Mouse (Mus musculus): ENCODE results near the gene Hcn3. TPM values are rescaled to one million over a fixed set of nuclear protein-coding genes. Genes with fewer than 3 reads are reported as not detected.

Gene Hcn3
- 61.6 and 68.6 TPM in 2 replicates for polyA plus RNA-seq (2012; rRNA removed)

GRCm38 (mm10) chr3:89159616-89160344, at the start of gene Hcn3:
Gene Hcn3 (minus strand): TSS chr3:89160196.
- TF ChIP-seq CTCF (IDR thresholded peaks at IDR 0.05; ENCODE audit: borderline replicate concordance, extremely low read depth, insufficient read depth, insufficient read length), result peak; percentile 51; the same call in 1 of the 2 replicates
- TF ChIP-seq POLR2A (IDR thresholded peaks at IDR 0.05; ENCODE audit: borderline replicate concordance, extremely low read depth, insufficient read depth, insufficient read length, poor library complexity, severe bottlenecking), result peak; percentile 59; the same call in 1 of the 2 replicates
- DNase-seq (ENCODE audit: low read depth), result peak; percentile 91

DNA sequence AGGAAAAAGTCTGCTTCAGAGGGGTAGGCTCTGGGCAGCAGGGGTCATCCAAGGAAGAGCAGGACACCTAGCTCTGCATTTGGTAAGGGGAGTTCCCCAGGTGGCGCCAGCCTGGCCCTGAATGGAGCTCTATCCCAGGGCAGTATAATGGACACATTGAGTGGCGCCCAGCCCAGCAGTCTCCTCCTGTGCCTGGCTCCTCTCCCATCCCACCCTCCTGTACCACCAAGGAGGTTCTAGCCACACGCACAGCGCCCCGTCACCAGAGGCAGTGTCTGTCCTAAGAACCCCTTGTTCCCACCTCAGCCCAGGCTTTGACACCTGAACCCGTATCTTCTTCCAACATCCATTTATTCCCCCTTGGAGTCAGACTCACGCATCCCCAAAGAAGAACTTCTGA, 49.7 kb upstream of the Hcn3 start:
- no peak for TF ChIP-seq POLR2A (IDR thresholded peaks at IDR 0.05; ENCODE audit: borderline replicate concordance, extremely low read depth, insufficient read depth, insufficient read length, poor library complexity, severe bottlenecking)
- TF ChIP-seq CTCF (IDR thresholded peaks at IDR 0.05; ENCODE audit: borderline replicate concordance, extremely low read depth, insufficient read depth, insufficient read length), result no peak
- no peak for DNase-seq (ENCODE audit: low read depth)

- TF ChIP-seq CTCF (IDR thresholded peaks at IDR 0.05; ENCODE audit: borderline replicate concordance, extremely low read depth, insufficient read depth, insufficient read length) (no peak), POLR2A (IDR thresholded peaks at IDR 0.05; ENCODE audit: borderline replicate concordance, extremely low read depth, insufficient read depth, insufficient read length, poor library complexity, severe bottlenecking) (no peak)
- DNase-seq (ENCODE audit: low read depth), result no peak
Observed at GRCm38 (mm10) chr3:89208736-89209135, 48.7 kb upstream of the Hcn3 start.

- no peak for TF ChIP-seq POLR2A (IDR thresholded peaks at IDR 0.05; ENCODE audit: borderline replicate concordance, extremely low read depth, insufficient read depth, insufficient read length, poor library complexity, severe bottlenecking)
- TF ChIP-seq CTCF (IDR thresholded peaks at IDR 0.05; ENCODE audit: borderline replicate concordance, extremely low read depth, insufficient read depth, insufficient read length), result no peak
Observed at GRCm38 (mm10) chr3:89208075-89208657, 48.2 kb upstream of the Hcn3 start.

GRCm38 (mm10) chr3:89206695-89207094, 46.7 kb upstream of the Hcn3 start:
- DNase-seq (ENCODE audit: low read depth), result no peak
- TF ChIP-seq CTCF (IDR thresholded peaks at IDR 0.05; ENCODE audit: borderline replicate concordance, extremely low read depth, insufficient read depth, insufficient read length) (no peak), POLR2A (IDR thresholded peaks at IDR 0.05; ENCODE audit: borderline replicate concordance, extremely low read depth, insufficient read depth, insufficient read length, poor library complexity, severe bottlenecking) (no peak)

More at GRCm38 (mm10) chr3:89208075-89208657, 48.2 kb upstream of the Hcn3 start:
- DNase-seq (ENCODE audit: low read depth), result no peak

- DNase-seq (ENCODE audit: low read depth), result no peak
- TF ChIP-seq CTCF (IDR thresholded peaks at IDR 0.05; ENCODE audit: borderline replicate concordance, extremely low read depth, insufficient read depth, insufficient read length), result no peak
- no peak for TF ChIP-seq POLR2A (IDR thresholded peaks at IDR 0.05; ENCODE audit: borderline replicate concordance, extremely low read depth, insufficient read depth, insufficient read length, poor library complexity, severe bottlenecking)
Observed at GRCm38 (mm10) chr3:89206079-89206478, 46.1 kb upstream of the Hcn3 start.

DNA sequence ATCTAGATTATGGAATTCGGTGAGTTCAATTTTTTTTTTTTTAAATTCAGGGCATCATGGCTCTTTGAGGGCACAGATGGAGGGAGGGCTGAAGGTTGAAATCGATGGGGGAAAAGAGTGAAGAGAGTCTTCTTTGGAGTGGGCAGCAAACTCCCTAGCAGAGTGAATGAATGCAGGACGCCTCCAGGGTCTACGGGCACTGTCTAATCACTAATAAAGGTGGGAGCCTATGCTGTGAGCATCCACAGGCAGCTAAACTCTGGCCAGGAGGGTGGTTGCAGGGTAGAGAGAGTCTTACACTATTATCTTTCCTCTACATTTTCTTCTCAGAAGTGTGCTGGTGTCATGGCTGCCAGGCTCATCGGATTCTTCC, 43.1 kb upstream of the Hcn3 start:
- DNase-seq (ENCODE audit: low read depth), result no peak
- TF ChIP-seq CTCF (IDR thresholded peaks at IDR 0.05; ENCODE audit: borderline replicate concordance, extremely low read depth, insufficient read depth, insufficient read length), result no peak
- no peak for TF ChIP-seq POLR2A (IDR thresholded peaks at IDR 0.05; ENCODE audit: borderline replicate concordance, extremely low read depth, insufficient read depth, insufficient read length, poor library complexity, severe bottlenecking)

DNA sequence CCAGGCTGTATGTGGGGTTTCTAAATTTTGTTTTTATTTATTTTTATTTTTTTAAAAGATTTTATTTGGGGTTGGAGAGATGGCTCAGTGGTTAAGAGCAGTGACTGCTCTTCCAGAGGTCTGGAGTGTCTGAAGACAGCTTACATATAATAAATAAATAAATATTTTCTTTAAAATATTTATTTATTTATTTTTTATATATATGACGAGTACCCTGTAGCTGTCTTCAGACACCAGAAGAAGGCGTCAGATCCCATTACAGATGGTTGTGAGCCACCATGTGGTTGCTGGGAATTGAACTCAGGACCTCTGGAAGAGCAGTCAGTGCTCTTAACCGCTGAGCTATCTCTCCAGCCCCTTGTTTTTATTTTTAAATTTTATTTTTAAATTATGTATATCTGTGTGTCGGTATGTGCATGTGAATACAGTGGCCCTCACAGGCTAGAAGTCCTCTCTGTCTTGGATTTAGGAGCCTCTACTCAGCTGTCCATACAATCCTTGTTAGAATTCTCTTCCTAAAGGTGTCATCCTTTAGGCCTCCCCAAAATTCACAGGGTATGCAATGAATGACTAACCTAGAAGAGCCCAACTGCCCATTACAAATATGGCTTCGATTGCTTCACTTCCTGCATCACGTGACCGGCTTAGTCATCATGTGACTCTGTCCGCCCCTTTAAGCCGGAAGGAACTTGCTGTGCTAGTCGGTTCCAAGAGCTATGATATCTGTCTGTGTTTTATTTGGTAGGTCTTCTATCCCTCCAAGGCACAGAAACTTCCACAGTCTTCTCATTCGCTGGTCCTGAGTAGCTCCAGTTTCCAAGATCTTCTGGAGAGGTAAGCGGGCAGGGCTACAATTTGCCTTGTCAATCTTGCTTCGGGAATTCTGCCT, 42.5 kb upstream of the Hcn3 start, which contains the start of gene Gba:
Gba (plus strand) TSS at position 676 of the 889 bp plus-strand sequence.
- DNase-seq (ENCODE audit: low read depth), result peak; percentile 96
- TF ChIP-seq POLR2A (IDR thresholded peaks at IDR 0.05; ENCODE audit: borderline replicate concordance, extremely low read depth, insufficient read depth, insufficient read length, poor library complexity, severe bottlenecking), result no peak
- TF ChIP-seq CTCF (IDR thresholded peaks at IDR 0.05; ENCODE audit: borderline replicate concordance, extremely low read depth, insufficient read depth, insufficient read length), result no peak

DNA sequence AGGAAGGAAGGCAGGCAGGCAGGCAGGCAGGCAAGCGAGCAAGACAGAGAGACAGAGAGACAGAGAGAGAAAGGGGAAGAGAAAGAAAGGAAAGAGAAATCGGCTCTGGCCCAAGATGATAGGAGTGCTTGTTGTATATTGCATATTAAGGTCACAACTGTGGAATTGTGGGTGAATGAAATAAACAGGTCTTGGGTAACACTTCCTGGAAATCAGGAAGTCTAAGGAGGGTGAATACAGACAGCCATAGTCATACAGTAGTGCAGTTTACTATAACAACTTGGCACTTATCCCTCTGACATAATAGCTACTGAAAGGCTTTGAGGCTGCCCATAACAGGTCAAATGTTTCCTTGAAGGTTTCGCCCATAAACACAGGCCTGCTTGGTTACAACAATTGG, 39.8 kb upstream of the Hcn3 start:
- DNase-seq (ENCODE audit: low read depth), result no peak
- no peak for TF ChIP-seq CTCF (IDR thresholded peaks at IDR 0.05; ENCODE audit: borderline replicate concordance, extremely low read depth, insufficient read depth, insufficient read length)
- TF ChIP-seq POLR2A (IDR thresholded peaks at IDR 0.05; ENCODE audit: borderline replicate concordance, extremely low read depth, insufficient read depth, insufficient read length, poor library complexity, severe bottlenecking), result no peak

DNA sequence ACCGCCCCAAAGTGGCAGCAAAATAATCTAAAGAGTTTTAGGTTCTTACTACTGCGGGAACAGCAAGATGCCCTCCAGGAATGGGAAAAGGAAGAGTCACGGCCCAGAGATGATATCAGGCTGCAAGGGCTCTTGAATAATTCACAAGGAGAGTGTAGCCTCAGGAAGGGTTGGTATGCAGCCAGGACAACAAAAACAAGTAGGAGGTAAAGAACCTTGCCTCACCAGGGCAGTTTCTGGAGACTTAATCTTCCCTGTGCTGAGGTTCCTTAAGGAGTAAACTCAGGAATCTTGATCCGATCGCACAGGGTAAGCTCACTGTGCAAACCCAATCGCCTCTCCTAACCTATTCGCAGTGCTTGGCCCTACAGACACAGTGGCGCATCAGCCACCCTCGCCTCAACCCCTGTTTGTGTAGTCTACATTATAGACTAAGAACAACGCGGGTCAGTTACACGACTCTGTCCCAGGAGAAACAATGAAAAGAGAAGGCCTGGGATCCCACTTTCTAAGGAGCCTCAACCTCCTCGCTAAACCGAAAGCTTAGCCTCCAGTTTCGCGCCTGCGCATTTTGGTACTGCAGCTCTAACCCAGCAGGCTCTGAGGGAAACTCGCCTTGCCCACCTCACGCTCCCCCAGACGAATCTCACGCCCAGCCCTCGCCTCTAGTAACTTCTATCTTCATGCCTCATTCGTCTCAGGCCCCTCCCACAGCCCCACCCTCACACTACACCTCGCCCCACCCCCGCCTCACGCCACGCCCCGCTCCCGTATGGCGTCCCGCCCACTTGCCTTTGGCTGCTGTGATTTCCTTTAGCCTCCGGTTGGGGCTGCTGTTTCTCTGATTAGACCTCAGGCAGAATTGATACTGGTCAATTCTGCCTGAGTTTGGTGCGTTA, 36.2 kb upstream of the Hcn3 start:
- peak; percentile 97 for DNase-seq (ENCODE audit: low read depth)
- TF ChIP-seq POLR2A (IDR thresholded peaks at IDR 0.05; ENCODE audit: borderline replicate concordance, extremely low read depth, insufficient read depth, insufficient read length, poor library complexity, severe bottlenecking), result no peak
- TF ChIP-seq CTCF (IDR thresholded peaks at IDR 0.05; ENCODE audit: borderline replicate concordance, extremely low read depth, insufficient read depth, insufficient read length), result peak; percentile 51; the same call in 1 of the 2 replicates
